Comparison of ENCODE assay signal across 10 mouse cellular contexts in the genomic region with DNA sequence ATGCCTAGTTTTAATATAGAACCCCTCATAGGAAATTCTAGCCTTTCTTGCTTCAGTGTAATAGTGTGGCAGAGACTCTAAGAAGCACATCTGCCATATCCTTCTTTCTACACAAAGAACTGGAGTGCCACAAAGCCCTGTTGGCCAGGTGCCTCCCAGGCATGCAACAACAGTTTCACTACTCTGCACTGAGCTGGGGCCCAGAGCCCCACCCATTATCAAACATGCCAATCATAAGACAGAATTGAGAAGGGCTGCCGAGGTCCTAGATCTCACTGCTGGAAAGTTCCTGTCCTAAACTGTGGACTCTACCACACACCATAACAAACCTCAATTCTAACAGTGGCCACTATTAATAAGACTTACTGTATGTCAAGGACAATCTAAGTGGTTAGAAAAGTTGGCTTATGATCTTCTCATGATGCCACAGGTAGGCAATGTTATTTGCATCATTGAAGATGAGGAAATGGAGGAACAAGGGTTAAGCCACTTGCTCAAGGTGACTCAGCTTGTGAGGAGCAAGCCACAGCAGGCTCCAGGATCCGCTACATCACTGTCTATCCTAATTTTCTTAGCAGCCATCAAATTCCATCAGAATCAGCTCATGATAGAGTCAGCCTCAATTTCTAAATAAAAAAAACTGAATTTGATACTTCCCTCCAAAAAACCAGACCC. TPM values are rescaled to one million over a fixed set of nuclear protein-coding genes. Genes with fewer than 3 reads are reported as not detected.
DNase-seq lines count a peak whose midpoint lies in the region; ATAC-seq and TF ChIP-seq lines count a peak whose summit lies in the region.
"Had no signal": no experiment of that assay in that cellular context is flagged by ENCODE, and none has a peak within 500 bp of the region (broad histone marks: within the 10 kb centered on the region; RNA-seq: fewer than 3 reads in every experiment).

No protein-coding gene starts in this region.

- H3K36me3 ChIP-seq in spleen, adult 2 months (ENCODE audit: control insufficient read depth, insufficient read depth, low read length) = peaks cover 1% of the 10 kb centered on the region; the same call in 1 of the 2 replicates
- H3K36me3 ChIP-seq in stomach, embryonic 14.5 days (ENCODE audit: control insufficient read depth, insufficient read depth, low read length) = 0 out of 2 replicates have a peak, but pooled peaks cover under 1% of the 10 kb centered on the region
- no peaks in the 10 kb centered on the region for H3K36me3 ChIP-seq in forebrain, postnatal 0 days (ENCODE audit: insufficient read depth)

- no peak overlapping the region for H3K9ac ChIP-seq in stomach, embryonic 14.5 days (replicated peaks; ENCODE audit: low read depth, low read length)
- no peak overlapping the region for H3K9ac ChIP-seq in forebrain, postnatal 0 days

- ATAC-seq in CD4-positive, CD25-positive, alpha-beta regulatory T cell, adult 4 months = no peak
- 0 out of 2 replicates have a peak, but pooled peaks have one; percentile 44 for ATAC-seq in stomach, embryonic 14.5 days (ENCODE audit: insufficient number of reproducible peaks, insufficient read depth, low FRiP score, low read depth)
- no peak for ATAC-seq in forebrain, postnatal 0 days
- ATAC-seq: intestine, postnatal 0 days had no signal

- H3K4me1 ChIP-seq in spleen, adult 2 months (ENCODE audit: control insufficient read depth, insufficient read depth, insufficient read length) = peaks cover 11% of the 10 kb centered on the region; the same call in 1 of the 2 replicates
- peaks cover 7% of the 10 kb centered on the region; the same call in 1 of the 2 replicates for H3K4me1 ChIP-seq in stomach, embryonic 14.5 days (ENCODE audit: control insufficient read depth, insufficient read depth, low read length)
- no peaks in the 10 kb centered on the region for H3K4me1 ChIP-seq in forebrain, postnatal 0 days (ENCODE audit: insufficient read depth)

- H3K27ac ChIP-seq in spleen, adult 2 months (ENCODE audit: insufficient read depth, low read length) = 0 out of 2 replicates have a peak overlapping the region, but pooled peaks have one; percentile 1
- peak overlapping the region; percentile 44; the same call in 1 of the 2 replicates for H3K27ac ChIP-seq in stomach, embryonic 14.5 days (ENCODE audit: low read length)
- H3K27ac ChIP-seq in forebrain, postnatal 0 days (ENCODE audit: low read depth, low read length) = no peak overlapping the region

- intact Hi-C loops in gastrocnemius, postnatal 14 days (cut with DNase I; ENCODE audit: low total_unique reads) = no loop called here

- peak; percentile 42 for DNase-seq in CD4-positive, CD25-positive, alpha-beta regulatory T cell, adult 2 months (ENCODE audit: low read depth, low spot score)
- no peak for DNase-seq in spleen, adult 2 months (ENCODE audit: low read depth in 1 of 2, low spot score in 2 of 2)
- DNase-seq in spleen, adult 18-20 months = no peak
- no peak for DNase-seq in gastrocnemius, postnatal 14 days
- DNase-seq in forebrain, postnatal 0 days = no peak
- DNase-seq in kidney, adult 11 months = no peak
- DNase-seq: adrenal gland, adult 2 months had no signal

- no peak for TF ChIP-seq POLR2A in spleen, adult 2 months (IDR thresholded peaks at IDR 0.05; ENCODE audit: low read depth, low read length)

- no peak overlapping the region for H3K4me2 ChIP-seq in stomach, embryonic 14.5 days (replicated peaks; ENCODE audit: low read depth, low read length)
- no peak overlapping the region for H3K4me2 ChIP-seq in forebrain, postnatal 0 days (ENCODE audit: low read depth)

- no peak for TF ChIP-seq CTCF in spleen, adult 2 months (IDR thresholded peaks at IDR 0.05; ENCODE audit: extremely low read depth, insufficient read depth, insufficient read length, insufficient replicate concordance)
- TF ChIP-seq CTCF in forebrain, postnatal 0 days (IDR thresholded peaks at IDR 0.05; ENCODE audit: low read depth) = no peak

- WGBS in spleen, adult 2 months = 40% methylated on average over 2 of the region's 2 CpGs
- 57% methylated on average over 2 of the region's 2 CpGs for WGBS in stomach, embryonic 14.5 days
- 71% methylated on average over 2 of the region's 2 CpGs for WGBS in forebrain, postnatal 0 days

- H3K9me3 ChIP-seq in stomach, embryonic 14.5 days (ENCODE audit: control insufficient read depth, low read depth, low read length) = no peaks in the 10 kb centered on the region
- H3K9me3 ChIP-seq in forebrain, postnatal 0 days (ENCODE audit: low read length) = no peaks in the 10 kb centered on the region

- H3K4me3 ChIP-seq in spleen, adult 2 months (ENCODE audit: extremely low read depth, insufficient read depth, insufficient read length) = no peak overlapping the region
- H3K4me3 ChIP-seq in stomach, embryonic 14.5 days (ENCODE audit: low read depth, low read length) = no peak overlapping the region
- no peak overlapping the region for H3K4me3 ChIP-seq in forebrain, postnatal 0 days (ENCODE audit: low read depth, low read length)

- no peaks in the 10 kb centered on the region for H3K27me3 ChIP-seq in spleen, adult 2 months (ENCODE audit: control insufficient read depth, insufficient read depth, low read length)
- no peaks in the 10 kb centered on the region for H3K27me3 ChIP-seq in stomach, embryonic 14.5 days (ENCODE audit: control insufficient read depth, insufficient read depth, low read length)
- H3K27me3 ChIP-seq in forebrain, postnatal 0 days (ENCODE audit: insufficient read depth, low read length) = no peaks in the 10 kb centered on the region

RNA-seq across cellular contexts. Expression of gene Pdlim1, which starts 15.1 kb away (rescaled TPM):
- polyA plus RNA-seq in CD4-positive, CD25-positive, alpha-beta regulatory T cell, adult 4 months (2017; shearing (Covaris generic)) = 100 to 1,000 TPM; 133 to 159 TPM
- polyA plus RNA-seq in spleen, adult 2 months (2012; rRNA removed) = 41.4 and 43.7 TPM in 2 replicates
- polyA plus RNA-seq in stomach, embryonic 14.5 days (2014; fragmentation: Nextera tagmentation; extraction: Ambion mirVana) = 213 and 220 TPM in 2 replicates
- total RNA-seq in gastrocnemius, postnatal 14 days (2021) = 100 to 1,000 TPM; 131 to 142 TPM
- total RNA-seq in forebrain, postnatal 0 days (2014; rRNA removed) = 1.4 and 2.8 TPM in 2 replicates
- 6.6 and 7.0 TPM in 2 replicates for polyA plus RNA-seq in forebrain, postnatal 0 days (2015; fragmentation: Nextera tagmentation; extraction: Ambion mirVana)
